Mouse (Mus musculus): ENCODE data around the gene Rnf227.

GRCm38 (mm10) chr11:69321580-69321979 lies 18.7 kb upstream of the Rnf227 start:
- TF ChIP-seq CTCF (IDR thresholded peaks at IDR 0.05; ENCODE audit: insufficient read depth, low read depth, low read length) (no peak), POLR2A (IDR thresholded peaks at IDR 0.05; ENCODE audit: insufficient read depth, low read depth, low read length) (no peak)

All from olfactory bulb, adult 2 months (tissue).